Mouse (Mus musculus): ENCODE results near the gene Srgn.

DNA sequence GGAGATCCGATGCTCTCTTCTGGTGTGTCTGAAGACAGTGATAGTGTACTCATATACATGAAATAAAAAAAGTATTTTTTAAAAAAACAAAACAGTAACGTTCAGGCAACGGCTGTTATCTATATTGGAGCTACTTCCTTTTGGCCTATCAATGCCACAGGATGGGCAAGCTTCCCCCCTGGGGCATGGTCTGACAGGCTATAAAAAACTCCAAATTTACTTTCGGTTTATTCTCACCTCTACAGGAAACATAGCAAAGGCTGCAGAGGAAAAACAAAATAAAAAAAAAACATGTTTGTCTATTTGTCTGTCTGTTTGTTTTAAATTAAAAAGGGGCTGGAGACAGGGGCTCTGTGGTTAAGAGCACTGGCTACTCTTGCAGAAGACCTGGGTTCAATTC, 23.9 kb downstream of the Srgn start:
- TF ChIP-seq POLR2A (IDR thresholded peaks at IDR 0.05; ENCODE audit: low read depth, low read length): no peak
- TF ChIP-seq CTCF (conservative IDR thresholded peaks at IDR 0.05; ENCODE audit: insufficient read depth, insufficient read length, low read depth, low read length): no peak
